Mouse (Mus musculus) kidney, adult 2 months (tissue): ENCODE data around the gene Txnrd2.

Source experiments
- CTCF ChIP-seq: fragments of 200-500 bp; conservative IDR thresholded peaks from 2 replicates; pipeline ENCODE4 v1.5.1; 2011; ENCODE audit warnings: low read depth, mild to moderate bottlenecking, control low read depth, low read length, moderate library complexity, mixed read lengths; ENCODE audit not compliant: insufficient read depth, insufficient read length
- POLR2A ChIP-seq: fragments of 200-500 bp; IDR thresholded peaks from one replicate; pipeline ENCODE4 v1.6.1; 2011; ENCODE audit warnings: low read depth, low read length, control low read depth

- TF ChIP-seq POLR2A (no peak), CTCF (no peak)
These were observed 32.6 kb upstream of the Txnrd2 start for GRCm38 (mm10) chr16:18393595-18393994.
